24 mouse cellular contexts compared by ENCODE assay signal in genomic region chr4:89436764-89437163, GRCm38 (mm10).
"Had no signal": no experiment of that assay in that cellular context is flagged by ENCODE, and none has a peak within 500 bp of the region (broad histone marks: within the 10 kb centered on the region; RNA-seq: fewer than 3 reads in every experiment).

No protein-coding gene starts in this region.

- H3K27ac ChIP-seq: embryonic facial prominence, embryonic 10.5 days; embryonic facial prominence, embryonic 12.5 days; embryonic facial prominence, embryonic 13.5 days; embryonic facial prominence, embryonic 15.5 days; forebrain, embryonic 10.5 days; forebrain, embryonic 12.5 days; forebrain, embryonic 13.5 days; forebrain, embryonic 15.5 days; gastrocnemius, adult 2 months; heart, adult 2 months; heart, embryonic 10.5 days had no signal

- H3K9ac ChIP-seq: embryonic facial prominence, embryonic 12.5 days; embryonic facial prominence, embryonic 13.5 days; embryonic facial prominence, embryonic 15.5 days; forebrain, embryonic 12.5 days; forebrain, embryonic 13.5 days; forebrain, embryonic 15.5 days; forebrain, postnatal 0 days had no signal

- H3K4me3 ChIP-seq: embryonic facial prominence, embryonic 10.5 days; embryonic facial prominence, embryonic 12.5 days; embryonic facial prominence, embryonic 13.5 days; embryonic facial prominence, embryonic 15.5 days; erythroblast, embryonic 14.5 days; forebrain, embryonic 10.5 days; forebrain, embryonic 12.5 days; forebrain, embryonic 13.5 days; forebrain, embryonic 15.5 days; gastrocnemius, adult 2 months; heart, adult 2 months; heart, embryonic 10.5 days had no signal

- DNase-seq: cerebellum, adult 9-11 months; cerebellum, postnatal 10 days; cerebellum, postnatal 14 days; cerebellum, postnatal 25 days; cerebellum, postnatal 36 days; embryo, embryonic 11 days; forebrain, postnatal 0 days; gastrocnemius, adult 2 months; gastrocnemius, postnatal 10 days; gastrocnemius, postnatal 14 days; gastrocnemius, postnatal 25 days; gastrocnemius, postnatal 36 days; heart, adult 18-20 months; heart, adult 2 months had no signal

- H3K27me3 ChIP-seq: embryonic facial prominence, embryonic 12.5 days; embryonic facial prominence, embryonic 13.5 days; embryonic facial prominence, embryonic 15.5 days; forebrain, embryonic 12.5 days; forebrain, embryonic 13.5 days; forebrain, embryonic 15.5 days had no signal

- H3K36me3 ChIP-seq: embryonic facial prominence, embryonic 10.5 days; embryonic facial prominence, embryonic 12.5 days; embryonic facial prominence, embryonic 13.5 days; embryonic facial prominence, embryonic 15.5 days; forebrain, embryonic 10.5 days; forebrain, embryonic 12.5 days; forebrain, embryonic 15.5 days; heart, embryonic 10.5 days had no signal

- H3K4me1 ChIP-seq: embryonic facial prominence, embryonic 10.5 days; embryonic facial prominence, embryonic 12.5 days; embryonic facial prominence, embryonic 13.5 days; embryonic facial prominence, embryonic 15.5 days; forebrain, embryonic 10.5 days; forebrain, embryonic 12.5 days; forebrain, embryonic 13.5 days; forebrain, embryonic 15.5 days; heart, embryonic 10.5 days had no signal

- H3K9me3 ChIP-seq: embryonic facial prominence, embryonic 10.5 days; embryonic facial prominence, embryonic 12.5 days; embryonic facial prominence, embryonic 13.5 days; embryonic facial prominence, embryonic 15.5 days; forebrain, embryonic 10.5 days; forebrain, embryonic 12.5 days; forebrain, embryonic 13.5 days; forebrain, embryonic 15.5 days; heart, embryonic 10.5 days had no signal
